Mouse (Mus musculus): Measurements from ENCODE around the gene Ttc30a2.
A peak's percentile ranks its signal among the peaks of the same experiment; 100 is the strongest.
"Not testable (repeated sequence)": the region's sequence is repeated elsewhere in the genome, so short reads cannot be mapped to it uniquely, and the experiment has no call there.

Gene Ttc30a2

DNA sequence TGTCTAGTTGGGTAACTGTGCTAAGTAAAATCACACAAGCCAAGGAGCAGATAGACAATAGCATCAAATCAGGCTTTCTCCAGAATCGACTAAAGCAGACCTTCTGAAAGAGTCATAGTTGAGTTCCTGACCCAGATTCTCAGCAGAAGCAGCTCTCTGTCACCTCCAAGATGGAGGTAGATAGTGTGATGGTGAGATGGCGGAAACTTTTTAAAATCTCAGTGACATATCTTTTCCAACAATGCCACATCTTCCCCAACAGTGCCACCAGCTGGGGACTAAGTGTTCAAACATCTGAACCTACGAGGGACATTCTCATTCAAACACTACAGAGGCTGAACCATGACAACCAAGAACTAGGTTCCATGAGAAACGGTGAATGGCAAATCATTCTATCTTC is 4.7 kb upstream of the Ttc30a2 start:
- ATAC-seq (ENCODE audit: insufficient number of reproducible peaks, low FRiP score, low TSS enrichment), result no peak

DNA sequence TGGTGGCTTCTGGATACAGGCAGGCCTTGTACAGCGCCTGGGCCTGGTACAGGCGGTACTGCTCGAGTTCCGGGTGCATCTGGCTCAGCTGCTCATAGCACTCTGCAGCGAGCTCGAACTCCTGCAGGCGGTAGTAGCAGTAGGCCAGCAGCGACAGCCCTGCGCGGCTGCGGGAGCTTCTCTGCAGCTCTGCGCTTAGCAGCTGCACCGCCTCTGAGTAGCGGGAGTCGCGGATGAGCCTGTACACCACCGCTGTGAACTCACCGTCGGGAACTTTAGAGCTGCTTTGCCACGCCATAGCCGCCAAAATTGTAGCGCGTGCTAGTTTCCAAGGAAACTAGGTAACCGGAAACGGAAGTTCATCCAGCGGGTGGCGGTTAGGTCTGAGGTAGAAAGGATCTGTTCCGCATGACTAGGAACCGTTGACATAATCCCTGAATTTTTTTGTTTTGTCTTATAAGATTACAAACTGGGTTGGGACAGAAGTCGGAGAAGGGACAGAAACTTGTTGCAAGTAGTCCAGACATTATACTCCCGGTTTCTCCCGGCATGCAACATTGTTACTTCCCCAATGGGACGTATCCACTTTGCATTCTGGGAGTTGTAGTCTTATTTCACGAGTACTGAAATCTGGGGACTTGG is 3.6 kb upstream of the Ttc30a2 start, which contains the start of gene Ttc30a1:
Ttc30a1 (minus strand) TSS at position 528 of the 642 bp plus-strand sequence.
- peak; percentile 83 for ATAC-seq (ENCODE audit: insufficient number of reproducible peaks, low FRiP score, low TSS enrichment)

DNA sequence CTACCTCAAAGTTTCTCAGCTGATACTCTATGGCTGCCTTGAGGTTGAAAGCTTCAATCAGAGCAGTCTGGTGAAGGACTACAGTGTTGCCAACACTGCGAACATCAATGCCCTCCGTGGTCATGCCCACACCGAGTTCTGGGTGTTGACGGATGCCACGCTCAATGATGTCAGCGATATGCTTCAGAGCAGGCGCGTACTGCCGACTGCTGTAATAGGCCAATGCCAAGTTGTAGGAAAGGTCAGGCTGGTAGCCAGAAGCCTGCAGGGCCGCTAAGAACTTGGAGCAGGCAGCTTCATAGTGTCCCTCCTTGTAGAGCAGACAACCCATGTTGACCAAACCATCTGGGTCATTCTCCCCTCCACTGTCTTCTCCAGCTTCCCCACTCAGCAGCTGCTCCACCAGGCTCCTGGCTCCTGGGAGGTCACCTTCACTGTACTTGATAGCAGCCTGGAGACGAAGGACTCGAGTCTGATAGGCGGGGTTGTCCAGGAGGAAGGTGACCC is 3.0 kb upstream of the Ttc30a2 start:
- ATAC-seq (ENCODE audit: insufficient number of reproducible peaks, low FRiP score, low TSS enrichment), result not testable (repeated sequence)

- ATAC-seq (ENCODE audit: insufficient number of reproducible peaks, low FRiP score, low TSS enrichment), result not testable (repeated sequence)
Observed at GRCm38 (mm10) chr2:75976070-75976469, 1.9 kb downstream of the Ttc30a2 start.

- no peak for ATAC-seq (ENCODE audit: insufficient number of reproducible peaks, low FRiP score, low TSS enrichment)
Observed at GRCm38 (mm10) chr2:75974131-75974530, 3.8 kb downstream of the Ttc30a2 start.

DNA sequence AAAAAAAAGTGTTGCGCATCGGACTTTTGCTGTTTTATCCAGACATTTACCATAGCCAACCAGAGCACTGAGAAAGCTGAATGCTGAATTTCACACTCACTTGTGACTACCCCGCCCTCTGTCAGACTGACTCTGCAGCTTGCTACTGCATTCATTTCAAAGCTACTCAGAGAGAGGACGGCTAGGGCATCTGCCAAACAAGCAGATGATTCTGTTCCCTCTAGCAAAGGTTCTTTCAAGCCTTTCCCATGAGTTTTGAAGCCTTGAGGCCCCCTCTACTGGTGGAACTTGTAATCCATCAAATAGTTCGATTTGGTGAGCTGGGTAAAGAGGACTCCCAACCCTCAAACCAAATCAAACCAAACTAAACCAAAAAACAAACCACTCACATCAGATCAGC is 13.0 kb downstream of the Ttc30a2 start:
- ATAC-seq (ENCODE audit: insufficient number of reproducible peaks, low FRiP score, low TSS enrichment), result peak; percentile 86

DNA sequence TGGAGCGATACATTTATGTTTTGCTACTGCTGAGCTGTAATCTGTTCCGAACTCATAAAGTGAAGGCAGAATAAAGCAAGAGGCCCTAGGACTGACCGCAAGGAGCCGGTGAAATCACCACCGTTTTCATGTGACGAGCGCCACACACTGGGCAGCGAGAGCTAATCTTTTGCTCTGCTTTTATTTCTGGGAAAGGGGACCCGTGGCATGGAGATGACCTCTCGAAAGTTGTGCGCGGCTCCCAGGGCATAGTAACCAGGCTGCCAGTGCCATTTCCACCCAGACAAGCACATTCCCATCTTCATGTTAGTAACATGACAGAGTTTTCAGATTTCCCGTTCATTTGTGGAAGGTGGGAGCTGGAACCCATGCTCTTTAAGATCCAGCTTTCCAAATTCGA is 13.5 kb downstream of the Ttc30a2 start:
- ATAC-seq (ENCODE audit: insufficient number of reproducible peaks, low FRiP score, low TSS enrichment), result peak; percentile 41

DNA sequence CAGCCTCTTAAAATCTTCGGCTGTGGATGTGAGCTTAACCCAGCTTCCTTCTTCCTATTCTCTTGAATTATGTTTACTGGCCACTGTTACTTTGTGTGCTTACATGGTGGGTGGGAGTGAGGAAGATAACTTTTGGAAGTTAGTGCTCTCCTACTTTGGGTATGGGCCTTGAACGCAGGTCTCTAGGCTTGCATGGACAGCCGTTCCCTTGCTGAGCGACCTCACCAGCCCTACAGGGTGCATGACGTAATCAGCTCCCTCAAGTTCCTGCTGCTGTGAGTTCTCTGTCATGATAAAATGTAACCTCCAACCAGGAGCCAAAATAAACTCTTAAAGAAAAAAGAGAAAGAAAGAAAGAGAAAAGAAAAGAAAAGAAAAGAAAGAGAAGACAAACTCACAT is 13.9 kb downstream of the Ttc30a2 start:
- no peak for ATAC-seq (ENCODE audit: insufficient number of reproducible peaks, low FRiP score, low TSS enrichment)

DNA sequence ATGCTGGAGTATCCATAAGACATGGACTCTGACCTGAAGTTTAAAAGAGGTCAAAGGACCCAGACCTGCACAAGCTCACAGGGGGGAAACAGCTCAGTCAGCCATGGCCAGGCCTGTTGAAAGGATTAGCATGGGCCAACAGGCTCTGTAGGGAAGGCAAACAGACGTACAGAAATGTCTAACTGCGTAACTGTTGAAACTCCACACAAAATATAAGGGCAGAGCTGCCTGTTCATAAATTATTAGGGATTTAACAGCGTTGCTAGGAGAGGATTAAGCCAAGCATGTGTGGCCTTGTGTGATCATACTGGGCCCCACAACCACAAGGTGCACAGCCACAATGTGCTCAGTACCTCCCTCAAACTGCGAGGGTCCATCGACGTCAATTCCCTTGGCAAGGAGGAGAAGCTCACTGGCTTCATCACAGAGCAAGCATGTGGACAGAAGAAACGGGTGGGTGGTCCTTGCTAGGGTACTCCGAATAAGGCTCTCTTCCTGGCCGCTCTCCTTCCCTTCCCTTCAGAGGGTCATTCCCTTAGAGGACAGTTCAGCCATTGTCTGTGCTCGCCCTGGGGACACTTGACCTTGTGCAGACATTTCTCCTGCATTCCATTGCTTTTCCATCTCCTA is 14.6 kb downstream of the Ttc30a2 start:
- no peak for ATAC-seq (ENCODE audit: insufficient number of reproducible peaks, low FRiP score, low TSS enrichment)

DNA sequence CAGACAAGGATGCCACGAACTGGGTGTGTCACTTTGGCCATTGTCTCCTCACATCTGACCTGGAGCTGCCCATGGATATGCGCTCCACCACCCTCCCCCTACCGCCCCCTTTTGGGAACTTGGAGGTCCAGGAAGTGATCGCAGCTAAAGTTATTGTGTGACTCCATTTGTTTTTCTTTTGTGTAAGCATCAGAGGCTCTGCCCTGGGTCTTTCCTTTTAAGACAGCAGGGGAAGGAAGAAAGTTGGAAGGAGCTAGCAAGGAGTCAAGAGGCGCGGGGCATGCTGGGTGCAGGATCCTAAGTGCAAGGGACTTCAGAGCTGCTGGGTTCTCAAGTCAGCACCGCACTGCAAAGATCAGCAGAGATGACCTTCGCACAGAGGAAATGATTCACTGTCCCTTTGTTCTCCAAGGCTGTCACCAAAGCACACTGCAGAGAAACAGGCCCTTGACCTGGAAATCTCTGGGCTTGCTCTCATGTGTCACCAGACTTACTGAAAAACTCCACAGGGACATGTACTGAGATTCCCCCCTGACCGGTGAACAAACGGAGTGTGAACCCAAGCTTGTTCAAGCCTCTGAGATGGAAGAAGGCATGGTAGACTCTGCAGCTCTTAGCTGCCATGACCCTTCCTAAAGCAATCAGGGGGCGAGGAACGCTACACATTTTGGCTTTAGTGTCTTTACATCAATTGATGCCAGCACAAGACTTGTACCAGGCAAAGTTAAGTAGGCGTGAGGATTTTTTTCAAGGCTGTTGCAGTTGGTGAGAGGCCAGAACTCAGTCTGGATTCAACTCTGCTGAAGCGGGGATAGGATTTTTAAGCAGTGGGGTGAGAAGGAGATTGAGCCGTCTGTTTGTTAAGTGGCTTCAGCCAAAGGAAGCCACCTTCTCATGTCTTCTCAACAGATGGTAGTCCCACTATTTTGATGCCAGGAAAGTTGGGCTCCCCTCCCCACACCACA is 17.3 kb downstream of the Ttc30a2 start:
- ATAC-seq (ENCODE audit: insufficient number of reproducible peaks, low FRiP score, low TSS enrichment), result no peak

DNA sequence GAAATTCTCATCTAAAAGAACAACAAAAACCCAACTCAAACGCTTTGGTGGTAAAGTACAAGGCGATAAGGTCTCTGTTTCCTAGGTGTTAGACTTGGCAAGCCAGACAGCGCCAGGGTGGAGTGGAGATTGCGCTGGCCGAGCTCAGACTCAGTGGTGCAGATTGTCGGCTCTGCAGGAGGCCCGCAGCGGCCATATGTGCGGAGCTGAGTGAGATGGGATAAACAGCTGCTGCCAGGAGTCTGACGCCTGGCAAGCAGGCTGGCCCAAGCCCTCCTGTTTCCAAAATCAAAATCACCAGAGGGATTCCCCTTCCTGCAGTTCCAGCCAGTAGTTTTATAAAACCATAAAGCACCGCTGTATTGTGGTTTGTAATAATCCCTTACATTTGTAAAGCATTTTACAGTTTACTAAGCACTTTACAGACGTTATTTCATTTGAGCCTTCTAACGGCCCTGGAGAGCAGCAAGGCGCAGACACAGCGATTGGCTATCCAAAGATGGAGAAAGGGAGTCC is 18.1 kb downstream of the Ttc30a2 start:
- ATAC-seq (ENCODE audit: insufficient number of reproducible peaks, low FRiP score, low TSS enrichment), result no peak

DNA sequence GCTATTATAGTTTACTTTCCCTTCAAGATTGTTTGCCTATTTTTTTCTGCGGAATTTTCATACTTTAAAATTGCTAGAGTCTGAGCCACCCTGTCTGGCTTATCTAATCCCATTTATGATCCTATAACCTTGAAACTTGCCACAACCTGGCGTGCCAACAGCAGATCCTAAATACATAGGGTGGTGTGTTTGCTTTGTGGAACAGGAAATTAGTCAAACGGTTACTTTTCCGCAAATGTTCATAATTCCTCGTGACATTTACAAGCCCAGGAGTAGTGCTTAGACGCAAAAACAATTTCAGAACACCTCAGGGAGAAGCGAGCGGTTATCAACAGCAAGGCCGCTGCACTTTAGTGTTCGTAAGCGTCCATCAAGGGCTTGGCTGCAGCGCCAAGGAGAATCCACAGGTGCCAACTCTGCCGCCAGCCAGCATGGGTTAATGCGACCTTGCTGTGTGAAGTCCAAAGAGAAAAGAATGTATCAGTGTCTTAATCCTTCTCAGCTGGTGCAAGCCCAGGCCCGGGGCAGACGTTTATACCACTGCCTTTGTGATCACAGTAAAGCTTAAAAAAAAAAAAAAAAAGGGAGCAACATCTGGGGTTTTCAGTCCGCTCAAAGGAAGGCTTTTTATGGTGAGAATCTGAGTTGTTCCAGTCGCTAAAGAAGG is 18.7 kb downstream of the Ttc30a2 start:
- no peak for ATAC-seq (ENCODE audit: insufficient number of reproducible peaks, low FRiP score, low TSS enrichment)

DNA sequence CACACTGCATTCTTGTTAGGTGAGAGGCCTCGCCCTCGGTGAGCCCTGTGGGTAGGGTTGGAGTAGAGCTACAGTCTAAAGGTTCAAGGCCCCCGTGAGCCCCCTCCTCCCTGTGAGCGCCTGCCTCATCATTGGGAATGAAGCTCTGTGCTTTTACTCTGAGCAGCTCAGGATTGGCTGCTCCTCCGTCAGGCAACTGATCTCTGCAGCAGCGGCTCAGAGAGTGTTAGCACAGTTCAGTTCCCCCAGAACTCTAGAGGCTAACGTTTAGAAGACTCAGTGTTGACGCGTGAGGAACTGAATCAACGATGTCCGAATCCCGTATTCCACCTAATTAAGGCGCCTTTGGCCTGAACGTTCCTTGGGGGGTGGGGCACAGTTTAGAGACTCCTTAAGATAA is 22.3 kb downstream of the Ttc30a2 start:
- ATAC-seq (ENCODE audit: insufficient number of reproducible peaks, low FRiP score, low TSS enrichment), result no peak

DNA sequence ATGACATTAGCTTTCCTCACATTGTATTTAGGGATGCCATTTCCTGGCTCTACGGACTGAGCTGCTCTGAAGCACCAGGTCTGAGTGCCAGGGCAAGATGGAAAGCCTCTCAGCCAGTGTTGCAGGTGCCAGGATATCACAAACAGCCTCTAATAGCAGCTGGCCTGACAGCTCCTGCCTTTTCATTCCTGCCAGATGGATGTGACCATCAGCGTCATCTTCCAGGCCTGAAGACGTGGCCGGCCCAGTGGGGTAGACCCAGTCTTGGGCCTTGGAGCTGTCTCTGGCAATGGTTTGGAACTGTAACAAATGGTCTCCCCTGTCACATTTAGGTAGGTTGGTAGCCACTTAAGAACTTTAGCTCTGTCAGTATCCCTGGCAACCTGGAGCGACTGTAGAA is 24.6 kb downstream of the Ttc30a2 start:
- no peak for ATAC-seq (ENCODE audit: insufficient number of reproducible peaks, low FRiP score, low TSS enrichment)

- ATAC-seq (ENCODE audit: insufficient number of reproducible peaks, low FRiP score, low TSS enrichment), result no peak
Observed at GRCm38 (mm10) chr2:75950685-75951084, 27.3 kb downstream of the Ttc30a2 start.

DNA sequence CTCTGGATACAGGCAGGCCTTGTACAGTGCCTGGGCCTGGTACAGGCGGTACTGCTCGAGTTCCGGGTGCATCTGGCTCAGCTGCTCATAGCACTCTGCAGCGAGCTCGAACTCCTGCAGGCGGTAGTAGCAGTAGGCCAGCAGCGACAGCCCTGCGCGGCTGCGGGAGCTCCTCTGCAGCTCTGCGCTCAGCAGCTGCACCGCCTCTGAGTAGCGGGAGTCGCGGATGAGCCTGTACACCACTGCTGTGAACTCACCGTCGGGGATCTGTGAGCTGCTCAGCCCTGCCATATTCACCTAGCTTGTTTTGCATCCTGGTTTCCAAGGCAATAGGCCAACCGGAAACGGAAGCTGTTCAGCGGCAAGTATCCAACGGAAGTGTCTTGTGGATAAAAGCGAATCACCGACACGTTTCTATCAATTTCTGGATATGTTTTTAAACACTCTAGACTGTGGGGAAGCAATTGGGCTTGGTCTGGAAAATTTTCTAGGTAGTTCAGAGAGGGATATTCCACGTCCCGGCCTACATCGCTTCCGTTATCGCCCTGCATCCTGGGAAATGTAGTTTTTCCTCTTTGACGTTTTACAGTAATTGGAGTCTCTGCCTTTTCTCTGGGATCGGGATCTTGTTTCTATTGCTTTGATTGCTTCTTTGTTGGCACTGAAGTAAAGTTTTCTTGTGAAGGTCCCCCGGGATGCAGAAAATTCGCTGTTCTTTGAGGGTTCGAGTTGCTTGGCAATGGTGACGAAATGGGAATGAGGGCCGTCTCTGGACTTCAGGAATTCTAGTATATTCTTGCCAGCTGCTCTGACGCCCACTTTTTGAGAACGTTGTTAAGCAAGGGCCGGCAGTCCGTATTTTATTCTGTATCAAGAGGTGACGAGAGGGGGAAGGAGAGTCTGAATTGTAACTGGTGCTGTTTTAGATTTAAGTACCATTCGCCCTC is 39.6 kb downstream of the Ttc30a2 start, which contains the start of gene Ttc30b:
Ttc30b (minus strand) TSS at position 469 of the 947 bp plus-strand sequence.
- peak; percentile 89 for ATAC-seq (ENCODE audit: insufficient number of reproducible peaks, low FRiP score, low TSS enrichment)

DNA sequence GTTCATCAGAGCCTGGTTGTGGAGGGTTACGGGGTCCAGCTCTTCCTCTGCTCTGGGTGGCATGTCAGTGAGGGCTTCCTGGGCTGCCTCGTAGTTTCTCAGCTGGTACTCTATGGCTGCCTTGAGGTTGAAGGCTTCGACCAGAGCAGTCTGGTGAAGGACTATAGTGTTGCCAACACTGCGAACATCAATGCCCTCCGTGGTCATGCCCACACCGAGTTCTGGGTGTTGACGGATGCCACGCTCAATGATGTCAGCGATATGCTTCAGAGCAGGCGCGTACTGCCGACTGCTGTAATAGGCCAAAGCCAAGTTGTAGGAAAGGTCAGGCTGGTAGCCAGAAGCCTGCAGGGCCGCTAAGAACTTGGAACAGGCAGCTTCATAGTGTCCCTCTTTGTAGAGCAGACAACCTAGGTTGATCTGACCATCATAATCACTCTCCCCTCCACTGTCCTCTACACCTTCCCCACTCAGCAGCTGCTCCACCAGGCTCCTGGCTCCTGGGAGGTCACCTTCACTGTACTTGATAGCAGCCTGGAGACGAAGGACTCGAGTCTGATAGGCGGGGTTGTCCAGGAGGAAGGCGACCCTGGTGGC is 40.4 kb downstream of the Ttc30a2 start:
- ATAC-seq (ENCODE audit: insufficient number of reproducible peaks, low FRiP score, low TSS enrichment), result peak; percentile 46; the same call in 1 of the 2 replicates

DNA sequence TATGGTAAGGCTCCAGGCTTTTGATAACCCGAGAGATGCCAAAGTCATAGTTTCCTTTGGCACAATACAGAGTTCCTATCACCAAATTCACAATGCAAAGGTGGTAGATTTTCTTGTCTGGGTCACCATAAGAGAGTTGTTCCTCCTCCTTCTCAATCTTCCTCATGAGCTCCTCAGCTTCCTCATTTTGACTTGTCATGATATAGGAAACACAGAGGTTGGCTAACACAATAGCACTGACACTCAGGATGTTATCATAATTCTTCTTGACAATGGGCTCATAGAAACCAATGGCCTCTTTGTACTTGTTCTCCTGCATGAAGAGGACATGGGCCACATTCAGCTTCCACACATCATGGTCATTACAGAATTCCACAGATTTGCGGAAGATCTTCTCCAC is 41.3 kb downstream of the Ttc30a2 start:
- not testable (repeated sequence) for ATAC-seq (ENCODE audit: insufficient number of reproducible peaks, low FRiP score, low TSS enrichment)
